Mouse (Mus musculus) CH12.LX (cell line): ENCODE data around the gene Cfap157. TPM values are rescaled to one million over a fixed set of nuclear protein-coding genes. Genes with fewer than 3 reads are reported as not detected.

Experiments used
- DNase-seq: peaks from one replicate; pipeline ENCODE4 v3.0.0-alpha.2; 2013; ENCODE audit errors: extremely low read depth
- H3K27ac ChIP-seq: 2 replicates; pipeline ENCODE4 v1.5.1; 2012; ENCODE audit warnings: low read depth, mild to moderate bottlenecking, control low read depth, moderate library complexity; ENCODE audit not compliant: insufficient read depth
- H3K27me3 ChIP-seq: replicated peaks from 2 replicates; pipeline ENCODE3; 2012; ENCODE audit warnings: inconsistent platforms
- H3K36me3 ChIP-seq, 2 experiments: replicated peaks in 1 of 2; 2 replicates each; pipeline versions ENCODE3 to v1.6.1; 2012; ENCODE audit warnings: inconsistent platforms in 1 of 2, low read length in 1 of 2, mild to moderate bottlenecking in 1 of 2, mixed read lengths in 1 of 2, moderate library complexity in 1 of 2; ENCODE audit not compliant: control insufficient read depth in 1 of 2, insufficient read depth in 1 of 2
- H3K4me1 ChIP-seq, 2 experiments: 2 replicates each; pipeline ENCODE4 v1.6.1; 2012; ENCODE audit warnings: inconsistent platforms in 1 of 2, moderate library complexity in 1 of 2; ENCODE audit not compliant: insufficient read depth in 2 of 2, control insufficient read depth in 1 of 2
- H3K4me2 ChIP-seq: 2 replicates; pipeline ENCODE4 v1.6.1; 2012; ENCODE audit warnings: low read depth, mild to moderate bottlenecking, control low read depth; ENCODE audit not compliant: poor library complexity, insufficient read depth, severe bottlenecking
- H3K4me3 ChIP-seq, 3 experiments: fragments of 150-350 bp in 1 of 3; sonication (generic) in 1 of 3; replicated peaks in 1 of 3; 2 replicates each; pipeline versions ENCODE3 to v1.5.1; 2011 to 2012; ENCODE audit warnings: low read depth in 2 of 3, low read length in 2 of 3, mild to moderate bottlenecking in 2 of 3, moderate library complexity in 2 of 3, control low read depth in 1 of 3, improper control_type of control experiment in 1 of 3, inconsistent platforms in 1 of 3, mixed read lengths in 1 of 3; ENCODE audit not compliant: poor library complexity in 1 of 3
- H3K79me2 ChIP-seq: replicated peaks from 2 replicates; pipeline ENCODE4 v1.6.1; 2012; ENCODE audit warnings: mild to moderate bottlenecking, moderate library complexity; ENCODE audit not compliant: control insufficient read depth, poor library complexity, insufficient read depth, severe bottlenecking; ENCODE audit errors: extremely low read depth
- H3K9ac ChIP-seq: 2 replicates; pipeline ENCODE4 v1.6.1; 2012; ENCODE audit warnings: low read depth, mild to moderate bottlenecking, control low read depth, moderate library complexity; ENCODE audit not compliant: insufficient read depth
- H3K9me3 ChIP-seq: replicated peaks from 2 replicates; pipeline ENCODE3; 2012; ENCODE audit warnings: low read length, inconsistent platforms, mixed read lengths
- BHLHE40 ChIP-seq: IDR thresholded peaks from 2 replicates; pipeline ENCODE4 v1.6.1; 2011; ENCODE audit warnings: mild to moderate bottlenecking, low read depth, low read length, improper control_type of control experiment
- CHD1 ChIP-seq: IDR thresholded peaks from 2 replicates; pipeline ENCODE4 v1.6.1; 2012; ENCODE audit warnings: low read depth, low read length, improper control_type of control experiment, inconsistent platforms
- CTCF ChIP-seq, 2 experiments: IDR thresholded peaks in 1 of 2; conservative IDR thresholded peaks in 1 of 2; 2 replicates each; pipeline ENCODE4 v1.5.1; 2011 to 2012; ENCODE audit warnings: low read depth in 2 of 2, low read length in 2 of 2, improper control_type of control experiment in 1 of 2, inconsistent platforms in 1 of 2, mild to moderate bottlenecking in 1 of 2, moderate library complexity in 1 of 2
- E2F4 ChIP-seq: IDR thresholded peaks from 2 replicates; pipeline ENCODE4 v1.6.1; 2011; ENCODE audit warnings: low read depth, low read length, improper control_type of control experiment; ENCODE audit not compliant: insufficient replicate concordance
- ELF1 ChIP-seq: IDR thresholded peaks from 2 replicates; pipeline ENCODE4 v1.6.1; 2014; ENCODE audit warnings: low read depth, mild to moderate bottlenecking, inconsistent platforms, low read length, improper control_type of control experiment
- ETS1 ChIP-seq: conservative IDR thresholded peaks from 2 replicates; pipeline ENCODE4 v1.6.1; 2012; ENCODE audit warnings: low read depth, mild to moderate bottlenecking, inconsistent platforms, low read length, improper control_type of control experiment, moderate library complexity
- GABPA ChIP-seq: IDR thresholded peaks from 2 replicates; pipeline ENCODE4 v1.6.1; 2012; ENCODE audit warnings: low read depth, low read length, improper control_type of control experiment, inconsistent platforms; ENCODE audit not compliant: insufficient replicate concordance
- IRF4 ChIP-seq: IDR thresholded peaks from 2 replicates; pipeline ENCODE4 v1.6.1; 2014; ENCODE audit warnings: low read depth, mild to moderate bottlenecking, inconsistent platforms, low read length, improper control_type of control experiment
- JUN ChIP-seq: IDR thresholded peaks from 2 replicates; pipeline ENCODE4 v1.6.1; 2011; ENCODE audit warnings: low read depth, mild to moderate bottlenecking, low read length, improper control_type of control experiment, moderate library complexity; ENCODE audit not compliant: insufficient read depth
- JUND ChIP-seq: conservative IDR thresholded peaks from 2 replicates; pipeline ENCODE4 v1.6.1; 2011; ENCODE audit warnings: low read depth, low read length, improper control_type of control experiment
- MAFK ChIP-seq: IDR thresholded peaks from 2 replicates; pipeline ENCODE4 v1.6.1; 2011; ENCODE audit warnings: low read length, improper control_type of control experiment; ENCODE audit not compliant: insufficient replicate concordance
- MAX ChIP-seq: IDR thresholded peaks from 2 replicates; pipeline ENCODE4 v1.6.1; 2011; ENCODE audit warnings: low read length, improper control_type of control experiment
- MAZ ChIP-seq: IDR thresholded peaks from 2 replicates; pipeline ENCODE4 v1.6.1; 2012; ENCODE audit warnings: low read depth, mild to moderate bottlenecking, inconsistent platforms, low read length, improper control_type of control experiment, moderate library complexity
- NELFE ChIP-seq: IDR thresholded peaks from 2 replicates; pipeline ENCODE4 v1.6.1; 2011; ENCODE audit warnings: low read depth, low read length, improper control_type of control experiment
- NRF1 ChIP-seq: IDR thresholded peaks from 2 replicates; pipeline ENCODE4 v1.6.1; 2014; ENCODE audit warnings: low read depth, mild to moderate bottlenecking, inconsistent platforms, low read length, improper control_type of control experiment, moderate library complexity
- POLR2AphosphoS2 ChIP-seq: IDR thresholded peaks from 2 replicates; pipeline ENCODE4 v1.6.1; 2011; ENCODE audit warnings: low read depth, low read length, improper control_type of control experiment
- RAD21 ChIP-seq: IDR thresholded peaks from 2 replicates; pipeline ENCODE4 v1.6.1; 2011; ENCODE audit warnings: low read depth, mild to moderate bottlenecking, low read length, improper control_type of control experiment, moderate library complexity
- SIN3A ChIP-seq: IDR thresholded peaks from 2 replicates; pipeline ENCODE4 v1.6.1; 2012; ENCODE audit warnings: low read length, improper control_type of control experiment, inconsistent platforms
- TCF12 ChIP-seq: IDR thresholded peaks from 2 replicates; pipeline ENCODE4 v1.6.1; 2014; ENCODE audit warnings: low read depth, mild to moderate bottlenecking, inconsistent platforms, low read length, improper control_type of control experiment
- USF1 ChIP-seq: IDR thresholded peaks from 2 replicates; pipeline ENCODE4 v1.6.1; 2014; ENCODE audit warnings: low read depth, mild to moderate bottlenecking, inconsistent platforms, low read length, improper control_type of control experiment
- ZMIZ1 ChIP-seq: IDR thresholded peaks from 2 replicates; pipeline ENCODE4 v1.6.1; 2012; ENCODE audit warnings: low read depth, mild to moderate bottlenecking, inconsistent platforms, low read length, improper control_type of control experiment
- dilution Hi-C: fragments of 300-500 bp; cut with MboI; formaldehyde crosslinking; loops from 2 replicates; pipeline ENCODE4 v1.14.3; 2020; ENCODE audit warnings: low sequenced_read_pairs; ENCODE audit not compliant: extremely low pct_unique_long_range_greater_than_20kb, extremely low pct_ligation_motif_present
- in situ Hi-C: fragments of 300-500 bp; cut with MboI; formaldehyde crosslinking; loops from 3 replicates; pipeline ENCODE4 v1.14.3; 2019; ENCODE audit warnings: low sequenced_read_pairs, low pct_ligation_motif_present, low pct_unique_long_range_greater_than_20kb, mixed read lengths
- polyA plus RNA-seq: library from polyadenylated mRNA; unstranded; fragments of >175 nt; gene quantifications from 2 replicates; pipeline ENCODE4 v1.2.1, GENCODE M21; 2012; ENCODE audit warnings: low read depth; ENCODE audit not compliant: insufficient read length
- total RNA-seq, 2 experiments: library from RNA; depleted of rRNA; stranded (reverse); fragments of 300-350 nt in 1 of 2; fragments of >200 nt in 1 of 2; gene quantifications; 2 replicates each; pipeline ENCODE4 v1.2.3; 2012 to 2014

Gene Cfap157
- total and polyA plus RNA-seq, 3 experiments = 0.23 TPM; not detected in 2

- TF ChIP-seq BHLHE40 (peak; percentile 57), CHD1 (no peak), IRF4 (peak; percentile 81), JUND (peak; percentile 71), USF1 (no peak), RAD21 (no peak), JUN (peak; percentile 60)
- Histone ChIP-seq H3K27me3 (peaks cover 10% of the 10 kb centered on the region), H3K4me3 (no peak overlapping the region), H3K4me2 (no peak overlapping the region), H3K4me1 (peaks cover 18 to 23% of the 10 kb centered on the region in 2 experiments), H3K79me2 (no peaks in the 10 kb centered on the region), H3K36me3 (peaks cover 0 to 10% of the 10 kb centered on the region in 2 experiments), H3K9me3 (no peaks in the 10 kb centered on the region), H3K9ac (no peak overlapping the region), H3K27ac (no peak overlapping the region)
- dilution Hi-C loops = no loop called here
- DNase-seq = peak; percentile 19
- in situ Hi-C loops = loop anchor here (10.0 kb wide), 1 partner anchor 162 kb away; no protein-coding TSS in a partner anchor
These were observed 11.5 kb downstream of the Cfap157 start for GRCm38 (mm10) chr2:32772626-32773279.

- in situ Hi-C loops = loop anchor here (10.0 kb wide), 1 partner anchor 163 kb away; no protein-coding TSS in a partner anchor
- no peak overlapping the region for H3K9ac ChIP-seq
- H3K4me3 ChIP-seq = no peak overlapping the region
- H3K27me3 ChIP-seq = peaks cover 10% of the 10 kb centered on the region
- H3K27ac ChIP-seq = no peak overlapping the region
- TF ChIP-seq CTCF (conservative IDR thresholded peaks at IDR 0.05 in 1 of 2, IDR thresholded peaks at IDR 0.05 in 1 of 2; ENCODE audit: low read depth in 2 of 2, low read length in 2 of 2) (peak in 1 of 2 experiments; percentile 25; a peak in 2 of 4 replicates), BHLHE40 (no peak), MAFK (no peak), JUND (no peak)
- peaks cover 18 to 22% of the 10 kb centered on the region in 2 experiments for H3K4me1 ChIP-seq
- H3K4me2 ChIP-seq = no peak overlapping the region
- peaks cover 0 to under 1% of the 10 kb centered on the region in 2 experiments for H3K36me3 ChIP-seq
- no peak for DNase-seq
- no peaks in the 10 kb centered on the region for H3K9me3 ChIP-seq
- H3K79me2 ChIP-seq = no peaks in the 10 kb centered on the region
- dilution Hi-C loops = no loop called here
These were observed 12.3 kb downstream of the Cfap157 start for GRCm38 (mm10) chr2:32771886-32772285.

- H3K4me2 ChIP-seq = no peak overlapping the region
- no peaks in the 10 kb centered on the region for H3K9me3 ChIP-seq
- in situ Hi-C loops = loop anchor here (10.0 kb wide), 1 partner anchor 165 kb away; no protein-coding TSS in a partner anchor
- no peak overlapping the region for H3K27ac ChIP-seq
- no peak overlapping the region for H3K9ac ChIP-seq
- H3K27me3 ChIP-seq = peaks cover 10% of the 10 kb centered on the region
- H3K4me3 ChIP-seq = no peak overlapping the region
- H3K4me1 ChIP-seq = peaks cover 6 to 11% of the 10 kb centered on the region in 2 experiments; a peak in 3 of 4 replicates
- H3K36me3 ChIP-seq = peaks cover 0 to 4% of the 10 kb centered on the region in 2 experiments
- DNase-seq = no peak
- dilution Hi-C loops = no loop called here
- H3K79me2 ChIP-seq = no peaks in the 10 kb centered on the region
- TF ChIP-seq MAX (no peak), NELFE (no peak), POLR2AphosphoS2 (no peak), GABPA (no peak), ELF1 (no peak), NRF1 (no peak), ETS1 (no peak), MAZ (no peak), E2F4 (no peak), TCF12 (no peak), BHLHE40 (no peak), CTCF (conservative IDR thresholded peaks at IDR 0.05 in 1 of 2, IDR thresholded peaks at IDR 0.05 in 1 of 2; ENCODE audit: low read depth in 2 of 2, low read length in 2 of 2) (no peak), JUND (no peak), ZMIZ1 (no peak), SIN3A (no peak)
These were observed 14.7 kb downstream of the Cfap157 start for GRCm38 (mm10) chr2:32769327-32770085.
